Mouse (Mus musculus): Measurements from ENCODE around the gene Rangap1. TPM values are rescaled to one million over a fixed set of nuclear protein-coding genes. Genes with fewer than 3 reads are reported as not detected.

Gene Rangap1
- polyA plus RNA-seq, 1 experiment from 2014 or later, result 123 TPM

Other genes starting within 250 kb of the Rangap1 start
- gene Ep300, start 160.2 kb downstream of the Rangap1 start, polyA plus RNA-seq (2016; fragmentation: Nextera tagmentation; extraction: Ambion mirVana), result 21.0 and 22.5 TPM in 2 replicates
- gene L3mbtl2, start 81.6 kb downstream of the Rangap1 start, polyA plus RNA-seq (2016; fragmentation: Nextera tagmentation; extraction: Ambion mirVana), result 24.5 and 27.7 TPM in 2 replicates
- gene Chadl, start 48.2 kb downstream of the Rangap1 start, polyA plus RNA-seq (2016; fragmentation: Nextera tagmentation; extraction: Ambion mirVana), result 7.6 and 8.5 TPM in 2 replicates
- gene Zc3h7b, start 473 bp downstream of the Rangap1 start, polyA plus RNA-seq (2016; fragmentation: Nextera tagmentation; extraction: Ambion mirVana), result 36.4 and 41.1 TPM in 2 replicates
- 29.7 and 30.9 TPM in 2 replicates for gene Tef, start 56.9 kb upstream of the Rangap1 start, polyA plus RNA-seq (2016; fragmentation: Nextera tagmentation; extraction: Ambion mirVana)
- gene Tob2, start 113.3 kb upstream of the Rangap1 start, polyA plus RNA-seq (2016; fragmentation: Nextera tagmentation; extraction: Ambion mirVana), result 22.9 and 23.0 TPM in 2 replicates
- gene Phf5a, start 126.4 kb upstream of the Rangap1 start, polyA plus RNA-seq (2016; fragmentation: Nextera tagmentation; extraction: Ambion mirVana), result 145 and 163 TPM in 2 replicates
- 146 and 155 TPM in 2 replicates for gene Aco2, start 126.8 kb upstream of the Rangap1 start, polyA plus RNA-seq (2016; fragmentation: Nextera tagmentation; extraction: Ambion mirVana)
- 59.3 and 61.3 TPM in 2 replicates for gene Polr3h, start 180.7 kb upstream of the Rangap1 start, polyA plus RNA-seq (2016; fragmentation: Nextera tagmentation; extraction: Ambion mirVana)
- 12.8 and 15.9 TPM in 2 replicates for gene Csdc2, start 191.2 kb upstream of the Rangap1 start, polyA plus RNA-seq (2016; fragmentation: Nextera tagmentation; extraction: Ambion mirVana)
- 25.5 and 26.0 TPM in 2 replicates for gene Pmm1, start 215.4 kb upstream of the Rangap1 start, polyA plus RNA-seq (2016; fragmentation: Nextera tagmentation; extraction: Ambion mirVana)
- gene 1700029P11Rik, start 235.0 kb upstream of the Rangap1 start, polyA plus RNA-seq (2016; fragmentation: Nextera tagmentation; extraction: Ambion mirVana), result not detected in 2 replicates
- gene Xrcc6, start 242.3 kb upstream of the Rangap1 start, polyA plus RNA-seq (2016; fragmentation: Nextera tagmentation; extraction: Ambion mirVana), result 85.8 and 88.3 TPM in 2 replicates

All from embryonic facial prominence, embryonic 12.5 days (tissue).